Mouse (Mus musculus) heart, embryonic 11.5 days (tissue): ENCODE measurements around the gene Colec11. TPM values are rescaled to one million over a fixed set of nuclear protein-coding genes. Genes with fewer than 3 reads are reported as not detected.

Experiments used
- ATAC-seq: fragments of 200-750 bp; cut with Nextera tagmentation; replicated peaks from 2 replicates; pipeline ENCODE4 v1.8.0; 2017; ENCODE audit warnings: moderate library complexity; ENCODE audit not compliant: insufficient number of reproducible peaks, low FRiP score, low TSS enrichment
- H3K27ac ChIP-seq: fragments of 300-500 bp; sonication (generic); 2 replicates; pipeline ENCODE4 v1.5.1; 2014; ENCODE audit warnings: mild to moderate bottlenecking, low read depth, low read length
- H3K27me3 ChIP-seq: fragments of 300-500 bp; sonication (generic); 2 replicates; pipeline ENCODE4 v1.6.1; 2014; ENCODE audit warnings: mild to moderate bottlenecking, low read length, mixed read lengths; ENCODE audit not compliant: control insufficient read depth, insufficient read depth
- H3K36me3 ChIP-seq: fragments of 300-500 bp; sonication (generic); 2 replicates; pipeline ENCODE4 v1.6.1; 2014; ENCODE audit warnings: mild to moderate bottlenecking, low read length, moderate library complexity, mixed read lengths; ENCODE audit not compliant: control insufficient read depth, insufficient read depth
- H3K4me1 ChIP-seq: fragments of 300-500 bp; sonication (generic); 2 replicates; pipeline ENCODE4 v1.6.1; 2014; ENCODE audit warnings: low read length; ENCODE audit not compliant: control insufficient read depth, insufficient read depth
- H3K4me2 ChIP-seq: fragments of 300-500 bp; sonication (generic); 2 replicates; pipeline ENCODE4 v1.6.1; 2014; ENCODE audit warnings: mild to moderate bottlenecking, moderate library complexity
- H3K4me3 ChIP-seq: fragments of 300-500 bp; sonication (generic); 2 replicates; pipeline ENCODE4 v1.5.1; 2014; ENCODE audit warnings: low read depth, low read length
- H3K9ac ChIP-seq: fragments of 300-500 bp; sonication (generic); 2 replicates; pipeline ENCODE4 v1.6.1; 2014; ENCODE audit warnings: mild to moderate bottlenecking, low read depth, low read length, moderate library complexity
- H3K9me3 ChIP-seq: fragments of 300-500 bp; sonication (generic); replicated peaks from 2 replicates; pipeline ENCODE4 v1.6.1; 2016; ENCODE audit warnings: low read length; ENCODE audit not compliant: control insufficient read depth
- WGBS: fragments of 180-500 bp; shearing (Covaris S2); extraction: QIAGEN DNeasy Blood & Tissue Kit; methylation state at CpG from one replicate; pipeline ENCODE4 v1.1.7; 2014; ENCODE audit not compliant: insufficient replicate concordance; 5-methylcytosine and 5-hydroxymethylcytosine counted together
- polyA plus RNA-seq: library from polyadenylated mRNA; unstranded; fragments of >200 nt; fragmentation: Nextera tagmentation; extraction: Ambion mirVana; gene quantifications from 2 replicates; pipeline ENCODE4 v1.2.1, GENCODE M21; 2014

Colec11 gene
- polyA plus RNA-seq: 8.4 and 9.2 TPM in 2 replicates

- H3K4me2 ChIP-seq: peak within 1 kb of the TSS; percentile 53; the same call in 1 of the 2 replicates
- WGBS: 19% methylated on average over 5 of the region's 5 CpGs
- H3K27ac ChIP-seq: peak within 1 kb of the TSS; percentile 63
- peaks cover 2% of the 10 kb centered on the region for H3K36me3 ChIP-seq
- no peaks in the 10 kb centered on the region for H3K27me3 ChIP-seq
- H3K4me1 ChIP-seq: peaks cover 19% of the 10 kb centered on the region
- H3K9me3 ChIP-seq: no peaks in the 10 kb centered on the region
- ATAC-seq: peak; percentile 56; the same call in 1 of the 2 replicates
- no peak within 1 kb of the TSS for H3K9ac ChIP-seq
- H3K4me3 ChIP-seq: no peak within 1 kb of the TSS
Measured at GRCm38 (mm10) chr12:28623195-28623594, at the start of gene Colec11. TSS of gene Colec11 (minus strand) at chr12:28623377.

DNA sequence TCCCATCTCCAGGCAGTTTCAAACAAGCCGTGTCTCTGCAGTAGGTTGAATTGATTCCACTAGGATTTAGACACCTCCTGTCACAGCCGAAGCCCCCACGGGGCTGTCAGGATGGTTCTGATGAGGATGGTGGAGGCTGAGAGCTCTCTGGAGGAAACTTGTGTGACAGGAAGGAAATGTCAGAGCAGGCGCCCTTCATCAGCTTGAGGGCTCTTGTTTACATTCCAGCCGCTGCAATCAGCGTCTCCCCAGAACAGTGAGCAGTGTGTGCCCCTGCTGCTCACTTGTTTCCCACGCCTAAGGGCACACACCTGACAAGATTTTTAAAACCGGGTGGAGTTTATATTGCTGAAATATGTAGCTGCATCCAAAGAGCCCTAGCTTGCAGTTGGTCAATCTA, 44.1 kb upstream of the Colec11 start:
- Histone ChIP-seq H3K9ac (no peak overlapping the region), H3K4me2 (no peak overlapping the region), H3K27me3 (no peaks in the 10 kb centered on the region), H3K4me1 (0 out of 2 replicates have a peak, but pooled peaks cover 3% of the 10 kb centered on the region), H3K9me3 (no peaks in the 10 kb centered on the region), H3K27ac (no peak overlapping the region), H3K36me3 (peaks cover 2% of the 10 kb centered on the region; the same call in 1 of the 2 replicates), H3K4me3 (no peak overlapping the region)
- no peak for ATAC-seq
- 10% methylated on average over 8 of the region's 8 CpGs for WGBS

GRCm38 (mm10) chr12:28666734-28667133, 43.6 kb upstream of the Colec11 start:
- Histone ChIP-seq H3K4me3 (no peak overlapping the region), H3K27me3 (no peaks in the 10 kb centered on the region), H3K27ac (no peak overlapping the region), H3K9ac (no peak overlapping the region), H3K36me3 (peaks cover 5% of the 10 kb centered on the region; the same call in 1 of the 2 replicates), H3K4me2 (no peak overlapping the region), H3K4me1 (0 out of 2 replicates have a peak, but pooled peaks cover 3% of the 10 kb centered on the region), H3K9me3 (no peaks in the 10 kb centered on the region)
- ATAC-seq: no peak
- 67% methylated on average over 4 of the region's 4 CpGs for WGBS

- WGBS: 77% methylated on average over 4 of the region's 4 CpGs
- no peaks in the 10 kb centered on the region for H3K9me3 ChIP-seq
- H3K36me3 ChIP-seq: peaks cover 11% of the 10 kb centered on the region; the same call in 1 of the 2 replicates
- no peaks in the 10 kb centered on the region for H3K27me3 ChIP-seq
- H3K4me2 ChIP-seq: no peak overlapping the region
- H3K27ac ChIP-seq: no peak overlapping the region
- H3K4me1 ChIP-seq: 0 out of 2 replicates have a peak, but pooled peaks cover 3% of the 10 kb centered on the region
- H3K9ac ChIP-seq: no peak overlapping the region
- no peak for ATAC-seq
- H3K4me3 ChIP-seq: no peak overlapping the region
Measured at GRCm38 (mm10) chr12:28662628-28663027, 39.5 kb upstream of the Colec11 start.

GRCm38 (mm10) chr12:28649141-28650110, 26.2 kb upstream of the Colec11 start, which contains the start of gene Rnaseh1:
TSS of gene Rnaseh1 (plus strand) at chr12:28649602.
- no peaks in the 10 kb centered on the region for H3K9me3 ChIP-seq
- peak within 1 kb of the TSS; percentile 88 for H3K4me2 ChIP-seq
- no peaks in the 10 kb centered on the region for H3K27me3 ChIP-seq
- 0 out of 2 replicates have a peak within 1 kb of the TSS, but pooled peaks have one; percentile 17 for H3K27ac ChIP-seq
- H3K36me3 ChIP-seq: peaks cover 4% of the 10 kb centered on the region; the same call in 1 of the 2 replicates
- peaks cover 5% of the 10 kb centered on the region for H3K4me1 ChIP-seq
- WGBS: 2% methylated on average over 52 of the region's 52 CpGs
- ATAC-seq: peak; percentile 83
- H3K9ac ChIP-seq: peak within 1 kb of the TSS; percentile 85
- H3K4me3 ChIP-seq: peak within 1 kb of the TSS; percentile 71

DNA sequence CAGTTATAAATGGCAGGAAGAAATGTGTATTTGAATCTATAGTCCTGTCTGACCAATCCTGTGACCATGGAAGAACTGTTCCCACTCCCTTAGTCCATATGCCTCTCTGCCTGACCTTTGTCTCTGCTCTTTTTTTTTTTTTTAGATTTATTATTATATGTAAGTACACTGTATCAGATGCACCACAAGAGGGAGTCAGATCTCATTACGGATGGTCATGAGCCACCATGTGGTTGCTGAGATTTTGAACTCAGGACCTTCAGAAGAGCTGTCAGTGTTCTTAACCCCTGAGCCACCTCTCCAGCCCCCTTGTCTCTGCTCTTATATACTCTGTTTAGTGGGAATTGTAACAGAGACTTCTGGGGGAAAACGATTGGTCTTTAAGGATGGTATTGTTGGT, 15.6 kb upstream of the Colec11 start:
- Histone ChIP-seq H3K27ac (no peak overlapping the region), H3K4me1 (peaks cover 10% of the 10 kb centered on the region), H3K9me3 (no peaks in the 10 kb centered on the region), H3K9ac (no peak overlapping the region), H3K36me3 (peaks cover 4% of the 10 kb centered on the region), H3K4me2 (no peak overlapping the region), H3K27me3 (no peaks in the 10 kb centered on the region), H3K4me3 (no peak overlapping the region)
- ATAC-seq: no peak
- 54% methylated on average over 2 of the region's 2 CpGs for WGBS

GRCm38 (mm10) chr12:28636543-28636942, 13.4 kb upstream of the Colec11 start:
- no peak for ATAC-seq
- Histone ChIP-seq H3K27ac (no peak overlapping the region), H3K4me1 (peaks cover 10% of the 10 kb centered on the region), H3K9me3 (no peaks in the 10 kb centered on the region), H3K27me3 (no peaks in the 10 kb centered on the region), H3K4me3 (peak overlapping the region; percentile 86), H3K36me3 (peaks cover 18% of the 10 kb centered on the region), H3K9ac (peak overlapping the region; percentile 81; the same call in 1 of the 2 replicates), H3K4me2 (peak overlapping the region; percentile 60)
- 86% methylated on average over 6 of the region's 6 CpGs for WGBS

DNA sequence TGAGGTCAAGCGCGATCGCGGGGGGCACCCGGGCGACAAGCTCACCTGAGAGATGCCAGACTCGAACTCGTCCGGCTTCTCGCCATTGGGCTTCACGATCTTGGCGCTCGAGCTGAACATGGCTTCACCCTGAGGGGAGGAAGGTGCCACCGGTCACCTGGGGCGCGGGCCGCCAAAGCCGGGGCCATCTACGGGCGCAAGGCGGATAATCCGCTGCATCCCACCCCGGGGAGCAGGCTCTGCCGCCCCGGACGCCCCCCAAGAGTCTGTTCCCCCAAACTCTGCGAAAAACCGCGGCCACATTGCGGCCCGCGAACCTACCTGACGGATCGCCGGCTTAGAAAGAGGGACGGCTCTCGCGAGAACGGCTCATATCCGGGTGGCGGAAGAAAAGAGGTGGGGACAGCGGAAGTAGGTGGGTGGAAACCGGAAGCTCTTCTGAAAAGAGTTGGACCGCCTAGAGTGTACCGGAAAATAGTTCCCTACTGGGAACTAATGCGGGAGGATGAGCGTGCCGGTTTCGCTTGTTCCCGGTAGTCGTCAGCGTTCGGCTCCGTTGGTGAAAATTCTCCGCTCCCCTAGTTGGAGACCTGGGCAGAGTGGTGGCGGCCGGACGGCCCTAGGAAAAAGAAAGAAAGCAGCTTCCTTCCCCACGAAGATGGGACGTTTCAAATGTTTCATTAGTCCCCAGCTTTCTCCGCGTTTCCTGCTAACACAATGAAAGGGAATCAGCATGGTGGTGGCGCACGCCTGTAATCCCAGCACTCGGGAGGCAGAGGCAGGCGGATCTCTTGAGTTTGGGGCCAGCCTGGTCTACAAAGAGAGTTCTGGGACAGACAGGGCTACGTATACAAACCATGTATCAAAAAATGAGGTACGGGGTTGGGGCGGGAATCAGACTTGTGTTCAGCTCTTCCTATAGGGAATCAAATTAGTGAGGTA, 12.6 kb upstream of the Colec11 start, which contains the start of gene Rps7:
TSS of gene Rps7 (minus strand) at position 419 of the 942 bp plus-strand sequence.
- Histone ChIP-seq H3K9me3 (no peaks in the 10 kb centered on the region), H3K4me2 (peak within 1 kb of the TSS; percentile 88), H3K27ac (peak within 1 kb of the TSS; percentile 93), H3K4me1 (peaks cover 10% of the 10 kb centered on the region), H3K36me3 (peaks cover 23% of the 10 kb centered on the region), H3K27me3 (no peaks in the 10 kb centered on the region), H3K4me3 (peak within 1 kb of the TSS; percentile 86), H3K9ac (peak within 1 kb of the TSS; percentile 99)
- ATAC-seq: peak; percentile 87
- 4% methylated on average over 69 of the region's 69 CpGs for WGBS
